Mouse (Mus musculus): Measurements from ENCODE around the gene Krt34.

The Krt34 gene

DNA sequence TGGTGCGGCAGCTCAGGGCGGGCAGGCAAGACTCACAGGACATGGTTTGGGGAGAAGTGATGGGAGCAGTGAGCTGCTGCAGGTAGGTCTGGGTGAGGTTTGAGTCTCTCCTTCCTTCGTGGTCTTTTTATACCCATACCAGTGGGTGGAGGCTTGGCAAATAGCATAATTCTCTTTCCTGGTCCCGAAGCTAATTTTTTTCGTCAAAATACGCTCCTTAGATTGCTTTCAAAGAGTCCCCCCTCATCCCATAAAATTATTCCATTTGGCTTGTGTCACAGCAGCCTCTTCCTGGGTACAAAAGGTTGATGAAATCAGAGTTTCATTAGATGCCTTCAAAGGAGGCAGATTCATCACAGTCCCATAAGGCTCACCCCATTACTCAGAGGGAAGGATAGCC, at the start of gene Krt34:
Gene Krt34, minus strand, starts transcription at position 101 of the 400 bp plus-strand sequence.
- no peak for DNase-seq (ENCODE audit: low spot score in 2 of 2)

DNA sequence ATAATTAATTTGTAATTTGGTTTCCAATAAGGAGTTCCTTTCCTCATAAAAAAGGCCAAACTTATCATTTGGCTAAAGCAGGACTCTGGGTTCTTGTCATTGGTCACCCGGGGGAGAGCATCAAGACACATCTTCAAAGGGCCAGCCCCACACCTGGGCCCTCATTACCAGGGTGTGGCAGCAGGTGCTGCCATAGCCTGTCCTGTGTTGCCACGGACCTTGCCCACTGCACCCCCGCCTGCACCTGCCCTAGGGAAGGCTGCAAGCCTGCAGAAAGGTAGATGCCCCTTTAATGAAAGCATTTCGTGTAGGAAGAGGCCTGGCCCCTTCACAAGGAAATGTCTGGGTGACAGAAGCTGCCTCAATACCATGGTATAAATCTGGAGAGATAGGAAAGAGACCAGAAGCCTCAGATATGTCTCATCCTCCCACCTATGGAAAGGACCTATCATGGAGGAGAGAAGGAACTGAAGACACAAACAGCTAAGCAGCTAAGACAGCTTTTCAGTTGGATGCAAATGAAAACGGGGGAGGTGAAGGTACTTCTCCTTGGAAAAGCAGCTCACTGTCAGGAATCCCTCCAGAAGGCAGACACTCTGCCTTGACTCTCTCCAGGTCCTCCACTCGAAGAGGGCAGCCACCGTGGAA, 47.1 kb upstream of the Krt34 start:
- DNase-seq (ENCODE audit: low spot score in 2 of 2): no peak

DNA sequence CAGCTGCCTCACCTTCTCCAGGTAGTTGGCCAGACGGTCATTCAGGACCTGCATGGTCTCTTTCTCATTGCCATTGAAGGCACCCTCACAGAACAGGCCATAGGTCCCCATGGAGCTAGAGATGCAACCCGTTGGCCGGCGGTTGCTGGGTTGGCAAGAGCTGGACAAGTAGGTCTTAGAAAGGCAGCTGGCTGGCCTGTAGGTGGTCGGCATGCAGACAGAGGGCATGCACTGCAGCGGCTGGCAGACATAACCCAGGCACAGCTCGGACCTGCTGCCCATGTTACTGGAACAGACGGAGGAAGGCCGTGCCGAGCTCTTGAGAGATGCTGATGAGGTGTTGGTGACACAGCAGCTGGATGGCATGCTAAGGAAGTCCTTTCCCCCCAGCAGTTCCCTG, 46.5 kb upstream of the Krt34 start, which contains the start of gene Krt32:
Gene Krt32, minus strand, starts transcription at position 366 of the 400 bp plus-strand sequence.
- DNase-seq (ENCODE audit: low spot score in 2 of 2): no peak

DNA sequence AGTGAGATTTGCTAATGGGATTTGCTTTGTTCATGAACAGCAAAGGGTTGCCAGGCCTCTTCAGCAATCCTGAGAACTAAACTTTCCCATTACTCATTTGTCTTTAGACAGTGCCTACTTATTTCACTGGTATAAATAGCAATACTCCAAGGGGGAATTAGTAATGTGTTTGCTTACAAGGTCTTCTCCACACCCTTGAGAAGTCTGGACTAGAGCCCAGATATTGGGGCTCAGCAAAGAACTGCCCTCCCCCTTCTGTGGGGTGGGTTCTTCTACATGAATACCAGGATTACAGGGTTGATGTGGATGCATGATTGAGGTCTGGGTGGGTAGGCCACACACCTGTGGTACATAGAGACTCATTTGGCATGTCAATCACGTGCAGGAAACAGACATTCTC, 32.5 kb upstream of the Krt34 start:
- DNase-seq (ENCODE audit: low spot score in 2 of 2): no peak

DNA sequence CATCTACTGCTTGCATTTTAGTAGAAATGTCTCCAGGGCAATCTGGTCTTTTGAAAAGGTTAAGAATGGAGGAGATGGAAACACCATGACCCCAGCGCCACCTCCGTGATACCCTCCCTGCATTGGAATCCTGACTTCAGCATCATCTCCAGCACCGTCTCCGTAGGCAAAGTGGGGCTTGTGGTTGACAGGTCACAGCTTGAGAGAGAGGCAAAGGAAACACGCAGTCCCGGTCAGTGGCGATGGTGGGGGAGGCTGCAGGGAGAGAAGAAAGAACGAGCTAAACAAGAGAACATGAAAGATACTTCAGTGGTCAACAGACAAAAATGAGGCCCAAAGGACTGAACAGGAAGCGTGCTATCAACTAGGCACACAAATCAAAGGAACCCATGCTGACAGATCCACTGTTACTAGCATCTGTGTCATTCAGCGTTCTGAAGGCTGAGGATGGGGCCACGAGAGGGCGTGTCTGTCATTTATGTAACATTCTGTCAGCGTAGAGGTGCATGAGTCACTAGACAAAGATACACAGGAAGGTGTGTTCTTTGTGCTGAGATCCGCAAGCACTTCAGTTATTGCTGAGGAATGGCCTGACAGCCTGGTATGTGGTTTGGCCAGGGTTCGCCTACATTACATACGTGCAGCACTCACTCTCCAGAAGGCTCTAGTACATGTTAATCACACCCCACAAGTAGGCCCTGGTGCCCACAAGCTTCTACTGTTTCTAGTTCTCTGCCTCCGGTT, 26.1 kb upstream of the Krt34 start:
- no peak for DNase-seq (ENCODE audit: low spot score in 2 of 2)

DNA sequence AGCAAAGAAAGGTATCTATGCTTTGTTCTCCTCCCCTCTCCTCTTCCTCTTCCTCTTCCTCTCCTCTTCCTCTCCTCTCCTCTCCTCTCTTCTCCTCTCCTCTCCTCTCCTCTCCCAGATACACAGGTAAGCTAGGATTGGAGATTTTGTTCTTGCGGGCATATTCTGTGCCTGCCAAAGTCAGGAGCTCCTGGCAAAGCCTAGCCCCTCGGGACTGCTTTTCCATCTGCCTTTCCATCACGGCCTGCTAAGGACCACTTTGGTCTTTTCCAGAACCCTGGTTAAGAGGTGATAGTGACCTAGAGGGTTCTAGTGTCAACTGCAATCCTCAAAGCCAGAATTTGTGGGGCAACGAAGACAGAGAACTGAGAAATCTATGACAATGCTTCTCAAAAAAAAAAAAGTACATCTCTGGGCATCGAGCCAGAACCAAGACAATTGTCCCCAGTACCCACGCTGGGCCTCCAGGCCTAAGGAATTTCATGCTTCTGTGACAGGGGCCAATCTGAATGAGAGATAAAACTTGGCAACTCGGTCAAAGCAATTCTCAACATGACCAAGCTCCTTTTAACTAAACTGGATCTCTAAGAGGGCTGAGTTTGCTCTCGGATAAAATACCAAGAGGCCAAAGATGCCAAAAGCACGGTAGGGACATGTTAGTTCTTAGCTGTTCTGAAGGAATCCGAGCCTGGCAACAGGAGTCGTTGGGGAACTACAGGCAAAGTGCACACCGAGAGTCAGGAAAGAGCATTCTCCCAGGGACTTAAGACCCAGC, 25.1 kb upstream of the Krt34 start:
- no peak for DNase-seq (ENCODE audit: low spot score in 2 of 2)

DNA sequence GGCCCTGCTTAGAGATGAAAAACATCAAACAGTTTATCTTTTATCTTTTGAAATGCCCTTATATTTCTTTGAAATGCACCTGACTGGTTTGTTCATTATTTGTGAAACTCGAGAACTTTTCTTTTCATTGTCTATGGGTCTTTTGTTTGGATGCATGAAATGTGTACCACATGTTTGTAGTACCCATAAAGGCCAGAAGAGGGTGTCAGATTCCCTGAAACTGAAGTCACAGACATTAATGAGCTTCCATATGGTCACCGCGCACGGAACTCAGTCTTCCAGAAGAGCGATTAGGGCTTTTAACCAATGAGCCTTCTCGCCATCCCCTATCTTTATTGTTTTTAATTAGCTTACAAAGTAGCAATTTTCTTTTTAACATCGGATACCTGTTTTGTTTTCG, 17.5 kb upstream of the Krt34 start:
- no peak for DNase-seq (ENCODE audit: low spot score in 2 of 2)

DNA sequence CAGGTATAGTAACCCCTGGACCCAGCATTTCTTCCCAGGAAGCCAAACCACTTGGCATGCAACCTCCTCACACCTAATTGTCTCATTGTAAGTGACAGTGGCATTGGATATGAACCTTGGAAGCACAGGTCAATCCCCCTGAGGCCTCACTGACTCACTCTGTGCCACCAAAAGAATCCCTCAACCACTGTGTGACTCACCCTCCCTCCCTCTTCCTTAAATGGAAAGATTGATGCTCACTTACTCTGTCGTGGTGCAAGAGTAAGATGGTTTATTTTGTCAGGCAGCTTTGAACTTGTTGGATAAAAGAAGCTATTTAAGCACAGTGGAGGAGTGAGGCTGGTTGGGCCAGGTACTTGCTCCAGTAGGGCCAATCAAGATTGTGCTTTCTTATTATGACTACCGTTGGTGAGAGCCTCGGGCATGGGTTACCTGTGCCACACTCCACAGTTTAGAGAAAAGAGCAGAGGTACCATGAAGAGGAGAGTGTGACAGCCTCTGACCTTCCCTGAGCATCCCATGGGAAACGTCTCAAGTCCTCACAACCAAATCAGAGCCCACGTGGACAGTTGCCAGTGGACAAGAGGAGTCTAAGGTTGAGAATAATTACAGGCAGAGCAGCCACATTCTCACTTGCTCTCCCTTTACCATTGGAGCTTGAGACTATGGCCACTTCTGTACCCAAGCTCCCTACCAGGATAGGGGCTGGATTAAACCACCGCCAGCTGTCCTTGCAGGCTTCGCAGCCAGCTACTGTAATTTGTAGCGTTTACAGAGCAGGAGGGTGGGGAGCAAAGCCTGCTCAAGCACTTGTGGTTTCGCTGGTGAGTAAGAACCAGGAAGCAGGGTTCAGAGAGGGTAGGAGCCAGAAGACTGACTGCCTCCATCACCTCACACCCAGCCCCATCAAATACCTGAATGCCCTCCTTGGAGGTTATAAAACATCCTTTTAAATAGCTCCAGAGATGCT, 14.6 kb upstream of the Krt34 start:
- DNase-seq (ENCODE audit: low spot score in 2 of 2): no peak

DNA sequence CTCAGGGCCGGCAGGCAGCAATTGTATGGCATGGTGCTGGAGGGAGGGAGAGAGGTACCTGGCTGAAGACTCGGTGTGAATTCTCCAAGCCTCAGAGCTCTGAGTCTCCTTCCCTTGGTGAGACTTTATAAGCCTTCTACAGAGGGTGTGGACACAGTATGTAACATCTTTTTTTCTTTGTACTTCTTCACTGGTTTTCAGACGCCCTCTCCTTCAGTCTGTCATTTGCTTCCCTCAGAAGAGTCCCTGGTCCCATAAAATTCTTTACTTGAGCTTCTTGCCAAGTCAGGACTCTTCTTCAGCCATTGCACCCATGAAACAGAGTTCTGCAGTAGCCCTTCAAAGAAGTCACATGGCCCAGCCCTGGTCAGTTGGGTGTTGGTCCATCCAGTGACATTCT, 9.1 kb upstream of the Krt34 start, which contains the start of gene Krt31:
Gene Krt31, minus strand, starts transcription at position 101 of the 400 bp plus-strand sequence.
- no peak for DNase-seq (ENCODE audit: low spot score in 2 of 2)

DNA sequence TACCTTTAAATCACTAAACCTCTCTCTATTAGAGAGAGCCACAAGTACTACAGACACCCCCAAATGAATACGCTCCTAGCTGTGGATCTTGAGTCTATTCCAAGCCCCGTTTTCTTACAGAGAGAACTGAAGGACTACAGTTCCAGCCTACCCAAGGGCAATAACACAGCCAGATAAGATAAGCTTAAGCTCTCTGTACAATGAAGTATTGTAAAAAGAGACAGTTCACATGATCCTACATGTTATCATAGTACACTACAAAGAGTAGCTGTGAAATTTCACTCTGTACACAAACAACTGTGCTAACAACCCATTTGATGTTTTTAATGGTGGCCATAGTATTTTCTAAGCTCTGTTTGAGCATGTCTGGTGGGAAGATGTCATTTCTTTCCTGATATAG, 5.8 kb upstream of the Krt34 start:
- DNase-seq (ENCODE audit: low spot score in 2 of 2): no peak

DNA sequence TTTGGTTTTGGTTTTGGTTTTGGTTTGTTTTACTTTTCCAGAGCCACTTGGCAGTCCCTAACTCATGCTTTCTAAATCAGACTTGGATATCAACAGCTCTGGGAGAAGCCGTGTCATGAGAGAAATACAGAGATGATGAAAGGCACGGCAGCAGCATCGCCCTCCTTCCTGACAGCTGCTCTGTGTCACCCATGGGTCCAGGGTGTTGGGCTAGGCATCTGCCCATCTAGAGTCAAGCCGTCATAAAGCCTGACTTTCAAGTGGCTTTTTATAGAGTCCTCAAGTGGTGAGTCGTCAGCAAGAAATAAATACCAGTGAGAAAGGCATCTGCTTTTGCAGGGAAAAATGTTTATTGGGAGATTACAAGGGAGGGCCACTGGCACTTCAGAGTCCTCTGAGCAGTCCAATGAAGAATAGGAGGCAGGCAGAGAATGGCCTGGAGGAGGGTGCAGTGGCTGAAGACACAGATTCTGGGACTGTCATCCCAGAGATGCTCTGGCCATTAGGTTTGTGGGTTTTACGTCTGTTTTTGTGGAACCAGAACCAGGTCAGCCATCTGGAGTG, 5.0 kb upstream of the Krt34 start:
- DNase-seq (ENCODE audit: low spot score in 2 of 2): no peak

DNA sequence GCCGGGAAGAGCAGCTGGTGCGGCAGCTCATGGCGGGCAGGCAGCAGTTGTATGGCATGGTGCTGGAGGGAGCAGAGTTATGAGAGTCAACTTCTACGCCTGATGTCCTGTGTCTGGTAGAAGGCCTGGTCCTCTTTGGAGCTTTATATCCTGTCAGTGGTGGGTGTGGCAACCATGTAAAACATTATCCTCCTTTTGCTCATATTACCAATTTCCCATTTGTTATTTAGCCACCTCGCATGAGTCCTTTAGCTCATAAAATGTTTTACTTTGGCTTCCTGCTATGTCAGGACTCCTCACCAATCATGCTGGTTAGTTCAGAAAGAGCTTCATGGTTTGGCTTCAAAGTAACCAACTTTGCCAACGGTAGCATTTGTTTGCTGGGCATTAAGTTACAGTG, 11.6 kb downstream of the Krt34 start, which contains the start of gene Krt33b:
Gene Krt33b, minus strand, starts transcription at position 101 of the 400 bp plus-strand sequence.
- no peak for DNase-seq (ENCODE audit: low spot score in 2 of 2)

DNA sequence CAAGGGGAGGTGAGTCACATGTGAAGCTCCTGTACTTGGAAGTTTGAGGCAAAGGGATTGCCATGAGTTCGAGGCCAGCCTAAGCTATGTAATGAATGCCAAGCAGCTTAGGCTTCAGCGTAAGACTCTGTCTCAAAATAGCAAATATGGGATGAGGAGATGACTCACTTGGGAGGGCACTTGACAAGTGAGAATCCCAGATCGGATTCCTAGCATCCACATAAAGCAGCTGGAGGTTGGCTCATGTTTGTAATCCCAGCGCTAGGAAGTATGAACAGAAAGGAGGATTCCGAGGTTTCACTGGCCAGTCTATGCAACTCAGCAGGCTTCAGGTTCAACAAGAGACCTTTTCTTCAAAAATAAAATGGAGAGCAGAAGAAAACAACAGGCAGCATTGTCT, 19.9 kb downstream of the Krt34 start:
- no peak for DNase-seq (ENCODE audit: low spot score in 2 of 2)

DNA sequence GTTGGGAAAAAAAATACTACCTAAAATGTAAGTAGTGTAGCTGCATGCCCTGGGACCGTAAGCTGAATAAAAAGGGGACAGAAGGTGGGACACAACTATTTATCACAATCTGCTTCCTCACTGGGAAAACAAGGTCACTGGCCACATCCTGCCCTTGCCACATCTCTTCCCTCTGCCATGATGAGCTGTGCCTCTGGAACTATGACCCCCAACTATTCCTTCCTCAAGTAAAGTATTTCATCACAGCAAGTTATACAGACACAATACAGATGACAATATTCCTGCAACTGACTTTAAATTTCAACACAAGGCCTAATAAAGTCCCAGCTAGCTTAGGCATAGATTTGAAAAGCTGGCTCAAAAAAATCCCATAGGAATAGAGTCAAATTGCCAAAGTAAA, 21.9 kb downstream of the Krt34 start:
- no peak for DNase-seq (ENCODE audit: low spot score in 2 of 2)

DNA sequence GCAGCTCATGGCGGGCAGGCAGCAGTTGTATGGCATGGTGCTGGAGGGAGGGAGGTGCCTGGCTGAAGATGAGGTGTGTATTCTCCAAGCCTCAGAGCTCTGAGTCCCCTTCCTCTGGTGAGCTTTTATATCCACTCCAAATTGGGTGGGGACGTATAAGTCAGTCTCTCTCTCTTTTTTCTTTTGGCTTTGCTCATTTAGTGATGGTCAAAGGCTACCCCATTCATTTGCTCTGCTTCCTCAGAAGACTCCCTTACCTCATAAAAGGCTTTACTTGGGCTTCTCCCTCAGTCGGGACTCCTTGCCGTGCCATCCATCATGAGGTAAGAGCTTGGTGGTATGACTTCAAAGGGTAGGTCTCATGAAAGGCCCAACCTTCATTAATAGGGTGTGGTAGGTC, 25.2 kb downstream of the Krt34 start, which contains the start of gene Krt33a:
Gene Krt33a, minus strand, starts transcription at position 101 of the 400 bp plus-strand sequence.
- DNase-seq (ENCODE audit: low spot score in 2 of 2): no peak

DNA sequence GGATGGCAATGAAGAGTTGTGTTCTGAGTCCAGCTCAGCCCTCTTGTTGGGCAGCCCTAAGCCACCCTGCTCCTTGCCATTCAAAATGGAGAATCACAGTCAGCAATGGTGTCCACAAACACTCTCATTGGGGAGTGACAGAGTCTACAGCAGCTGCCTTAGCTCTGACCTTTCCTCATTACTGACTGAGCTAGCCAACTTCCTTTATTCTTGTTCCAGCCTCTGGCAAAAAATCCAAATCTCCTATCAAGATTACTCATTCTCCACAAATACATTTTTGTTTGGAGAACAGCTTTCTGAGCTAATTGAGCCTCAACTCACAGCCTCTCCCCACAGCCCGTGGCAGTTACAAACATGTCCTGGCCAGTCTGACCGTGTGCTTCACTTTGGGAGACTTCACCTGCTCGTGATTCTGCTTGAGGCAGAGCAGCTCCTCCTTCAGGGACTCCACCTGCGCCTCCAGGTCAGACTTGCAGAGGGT, 27.6 kb downstream of the Krt34 start:
- no peak for DNase-seq (ENCODE audit: low spot score in 2 of 2)

DNA sequence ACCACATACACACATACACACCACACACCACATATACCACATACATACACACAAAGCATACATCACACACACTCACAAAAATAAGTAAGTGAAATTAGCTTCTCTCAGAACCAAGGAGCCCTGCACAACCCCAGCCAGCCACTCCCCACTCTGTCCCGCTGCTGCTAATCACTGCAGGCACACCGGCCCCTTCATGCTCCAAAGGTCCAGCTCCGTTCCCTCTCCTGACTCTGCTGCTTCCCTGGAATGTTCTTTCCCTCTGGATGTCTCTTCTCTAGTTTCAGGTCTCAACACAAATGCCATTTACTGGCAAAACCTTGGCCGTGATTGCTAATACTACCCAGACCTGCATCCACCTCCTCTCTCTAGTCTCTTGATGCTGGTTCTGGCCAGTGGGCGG, 30.7 kb downstream of the Krt34 start:
- DNase-seq (ENCODE audit: low spot score in 2 of 2): no peak

DNA sequence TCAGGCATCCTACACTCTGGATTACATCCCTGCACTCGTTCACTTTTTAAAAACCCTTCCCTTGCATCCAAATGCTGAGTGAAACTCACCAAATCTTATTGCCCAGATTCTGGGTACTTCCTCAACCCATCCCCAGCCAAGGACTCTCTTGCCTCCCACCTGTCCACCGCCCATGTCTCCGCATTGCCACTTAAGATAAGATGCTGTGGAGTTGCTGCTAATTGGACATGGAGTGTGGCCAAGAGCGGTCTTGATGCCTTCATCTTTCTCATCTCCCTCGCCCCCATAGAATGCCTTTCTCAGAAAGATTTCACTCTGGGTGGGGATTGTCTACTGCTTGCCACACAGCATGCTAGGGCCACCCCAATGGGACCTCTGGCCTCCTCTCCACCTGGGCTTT, 33.0 kb downstream of the Krt34 start:
- no peak for DNase-seq (ENCODE audit: low spot score in 2 of 2)

DNA sequence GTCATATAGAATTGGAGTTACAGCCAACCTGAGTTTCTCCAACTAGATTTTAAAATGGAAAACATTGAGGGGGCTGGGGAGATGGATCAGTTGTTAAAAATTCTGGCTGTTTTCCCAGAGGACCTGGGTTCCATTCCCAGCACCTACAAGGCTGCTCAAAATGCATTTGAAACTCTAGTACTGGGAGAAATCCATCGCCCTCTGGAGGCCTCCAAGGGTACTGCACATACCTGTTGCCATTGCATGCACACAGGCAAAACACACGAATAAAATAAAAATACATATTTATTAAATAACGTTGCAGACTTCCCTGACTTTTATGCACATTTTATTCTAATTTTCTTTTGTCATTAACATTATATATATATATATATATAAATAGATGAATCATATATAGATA, 34.7 kb downstream of the Krt34 start:
- DNase-seq (ENCODE audit: low spot score in 2 of 2): no peak

DNA sequence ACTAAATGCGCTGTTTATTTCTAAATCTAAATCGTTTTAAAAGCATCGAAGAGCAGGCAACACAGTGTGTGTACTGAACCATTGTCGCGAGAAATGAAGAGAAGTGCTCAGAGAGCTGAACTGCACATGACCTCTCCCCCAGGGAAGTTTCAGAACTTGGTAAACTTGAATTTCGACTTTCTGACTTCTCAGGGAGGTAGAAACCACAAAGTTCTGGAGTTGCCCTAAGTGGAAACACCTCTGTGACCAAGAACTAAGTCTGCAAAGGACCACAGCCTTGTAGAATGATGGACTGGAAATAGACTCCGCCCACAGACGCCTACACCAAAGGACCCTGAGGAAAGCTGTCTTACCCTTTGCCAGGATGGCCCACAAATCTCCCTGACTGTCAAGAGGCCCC, 35.4 kb downstream of the Krt34 start:
- DNase-seq (ENCODE audit: low spot score in 2 of 2): no peak

DNA sequence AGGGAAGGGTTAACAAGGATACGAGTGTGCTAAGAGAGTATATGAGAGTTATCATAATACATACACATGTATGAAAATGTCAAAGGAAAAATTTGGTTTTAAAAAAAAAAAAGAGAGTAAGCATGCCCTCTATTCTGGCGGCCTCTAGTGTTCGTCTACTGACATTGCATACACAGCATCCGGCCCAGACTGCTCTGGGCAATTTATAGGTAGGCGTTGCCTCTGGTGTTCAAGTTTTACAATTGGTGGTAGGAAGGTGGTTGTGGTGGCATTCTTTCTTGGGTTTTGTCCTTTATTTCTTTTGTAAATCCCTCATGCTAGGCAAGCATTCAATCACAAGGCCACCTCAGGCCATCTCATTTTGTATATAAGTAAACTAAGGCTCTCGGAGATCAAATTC, 36.5 kb downstream of the Krt34 start:
- peak; percentile 25 to 55 for DNase-seq (ENCODE audit: low spot score in 2 of 2)
